Mouse (Mus musculus) cerebellum, adult 11-12 months (tissue): ENCODE measurements at regions not wholly inside any gene's neighbourhood (a gene's known extent, or its start where the extent isn't known, plus 50 kb on each side); places are given as distances from the start of the nearest gene placed in this dataset.

Experiments
- DNase-seq: peaks from one replicate; pipeline ENCODE4 v3.0.0; 2022

GRCm38 (mm10) chr8:41824928-41825327 is 408.1 kb upstream of the Frg1 start:
- peak; percentile 8 for DNase-seq

- no peak for DNase-seq
These were observed 406.2 kb upstream of the Frg1 start for GRCm38 (mm10) chr8:41823041-41823440.

GRCm38 (mm10) chr8:41821676-41822075 is 404.8 kb upstream of the Frg1 start:
- DNase-seq = no peak

GRCm38 (mm10) chr8:41820605-41821395 is 403.9 kb upstream of the Frg1 start:
- no peak for DNase-seq

- DNase-seq = no peak
These were observed 401.7 kb upstream of the Frg1 start for GRCm38 (mm10) chr8:41818577-41818976.

- no peak for DNase-seq
These were observed 401.2 kb upstream of the Frg1 start for GRCm38 (mm10) chr8:41818079-41818478.

- DNase-seq = no peak
These were observed 398.4 kb upstream of the Frg1 start for GRCm38 (mm10) chr8:41815272-41815671.

GRCm38 (mm10) chr8:41795625-41796024 is 378.8 kb upstream of the Frg1 start:
- no peak for DNase-seq

GRCm38 (mm10) chr8:41786952-41787861 is 370.3 kb upstream of the Frg1 start:
- no peak for DNase-seq

GRCm38 (mm10) chr8:41785977-41786376 is 369.1 kb upstream of the Frg1 start:
- DNase-seq = no peak

GRCm38 (mm10) chr8:41782837-41783236 is 366.0 kb upstream of the Frg1 start:
- no peak for DNase-seq

- no peak for DNase-seq
These were observed 362.6 kb upstream of the Frg1 start for GRCm38 (mm10) chr8:41779459-41779858.

- no peak for DNase-seq
These were observed 354.9 kb upstream of the Frg1 start for GRCm38 (mm10) chr8:41771729-41772128.

GRCm38 (mm10) chr8:41753481-41753880 is 336.6 kb upstream of the Frg1 start:
- DNase-seq = no peak

- DNase-seq = no peak
These were observed 335.8 kb upstream of the Frg1 start for GRCm38 (mm10) chr8:41752641-41753040.

GRCm38 (mm10) chr8:41747024-41747423 is 330.1 kb upstream of the Frg1 start:
- no peak for DNase-seq

GRCm38 (mm10) chr8:41742796-41743670 is 326.2 kb upstream of the Frg1 start:
- DNase-seq = no peak

GRCm38 (mm10) chr8:41717002-41717401 is 300.1 kb upstream of the Frg1 start:
- no peak for DNase-seq

GRCm38 (mm10) chr8:41713634-41714330 is 296.9 kb upstream of the Frg1 start:
- DNase-seq = peak; percentile 46

- no peak for DNase-seq
These were observed 287.4 kb upstream of the Frg1 start for GRCm38 (mm10) chr8:41703927-41704924.
